7 mouse cellular contexts compared by ENCODE assay signal in the genomic region with DNA sequence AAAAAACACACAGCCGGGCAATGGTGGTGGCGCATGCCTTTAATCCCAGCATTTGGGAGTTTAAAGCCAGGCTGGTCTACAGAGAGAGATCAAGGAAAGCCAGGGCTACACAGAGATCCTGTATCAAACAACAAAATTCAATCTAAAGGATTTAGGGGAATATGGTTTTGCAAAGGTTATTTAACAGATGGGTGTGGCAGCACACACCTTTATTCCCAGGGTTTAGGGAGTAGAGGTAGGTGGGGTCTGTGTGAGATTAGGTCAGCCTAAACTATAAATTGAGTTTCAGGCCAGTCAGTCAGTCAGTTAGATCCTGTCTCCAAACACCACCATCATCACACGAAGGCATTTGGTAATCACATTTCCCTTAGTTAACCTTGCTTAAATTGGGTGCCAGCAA. TPM values are rescaled to one million over a fixed set of nuclear protein-coding genes. Genes with fewer than 3 reads are reported as not detected.
DNase-seq lines count a peak whose midpoint lies in the region; ATAC-seq and TF ChIP-seq lines count a peak whose summit lies in the region.

A gene (plus strand): TSS at position 301 of the 400 bp plus-strand sequence.

- H3K4me2 ChIP-seq in CH12.LX (ENCODE audit: insufficient read depth, low read depth, poor library complexity, severe bottlenecking): peak within 1 kb of the TSS; percentile 87
- peak within 1 kb of the TSS; percentile 50 for H3K4me2 ChIP-seq in forebrain, embryonic 14.5 days (ENCODE audit: low read length)
- peak within 1 kb of the TSS; percentile 45 for H3K4me2 ChIP-seq in hindbrain, embryonic 12.5 days (replicated peaks)
- peak within 1 kb of the TSS; percentile 73 for H3K4me2 ChIP-seq in liver, embryonic 14.5 days (ENCODE audit: low read depth)

- dilution Hi-C loops in CH12.LX (cut with MboI; ENCODE audit: extremely low pct_ligation_motif_present, extremely low pct_unique_long_range_greater_than_20kb, low sequenced_read_pairs): no loop called here

- TF ChIP-seq EP300 in CH12.LX (IDR thresholded peaks at IDR 0.05; ENCODE audit: low read length): no peak
- no peak for TF ChIP-seq EP300 in liver, embryonic 14.5 days (IDR thresholded peaks at IDR 0.05; ENCODE audit: low read depth)

- WGBS in forebrain, embryonic 14.5 days: 94% methylated on average over 3 of the region's 3 CpGs
- 96% methylated on average over 3 of the region's 3 CpGs for WGBS in hindbrain, embryonic 12.5 days
- WGBS in liver, embryonic 14.5 days (ENCODE audit: insufficient replicate concordance): 86% methylated on average over 3 of the region's 3 CpGs

- no peak within 1 kb of the TSS for H3K27ac ChIP-seq in CH12.LX (ENCODE audit: insufficient read depth, low read depth)
- peak within 1 kb of the TSS; percentile 80 for H3K27ac ChIP-seq in forebrain, embryonic 14.5 days (ENCODE audit: low read depth, low read length)
- H3K27ac ChIP-seq in hindbrain, embryonic 12.5 days: peak within 1 kb of the TSS; percentile 81
- H3K27ac ChIP-seq in liver, embryonic 14.5 days: peak within 1 kb of the TSS; percentile 80

- H3K4me1 ChIP-seq in CH12.LX (ENCODE audit: control insufficient read depth in 1 of 2, insufficient read depth in 2 of 2): peaks cover 0 to 26% of the 10 kb centered on the region in 2 experiments; a peak in 2 of 4 replicates
- peaks cover 28% of the 10 kb centered on the region for H3K4me1 ChIP-seq in G1E (ENCODE audit: insufficient read depth, low read depth, low read length)
- peaks cover 13% of the 10 kb centered on the region for H3K4me1 ChIP-seq in forebrain, embryonic 14.5 days (ENCODE audit: control insufficient read depth, insufficient read depth, low read length)
- peaks cover 23% of the 10 kb centered on the region for H3K4me1 ChIP-seq in hindbrain, embryonic 12.5 days
- peaks cover 12 to 15% of the 10 kb centered on the region in 2 experiments; a peak in 3 of 4 replicates for H3K4me1 ChIP-seq in liver, embryonic 14.5 days (replicated peaks; ENCODE audit: control insufficient read depth in 2 of 2, insufficient read depth in 2 of 2, low read length in 1 of 2)

- TF ChIP-seq CTCF in CH12.LX (conservative IDR thresholded peaks at IDR 0.05 in 1 of 2, IDR thresholded peaks at IDR 0.05 in 1 of 2; ENCODE audit: low read depth in 2 of 2, low read length in 2 of 2) (no peak), G1E (IDR thresholded peaks at IDR 0.05; ENCODE audit: low read depth, low read length) (no peak)
- TF ChIP-seq CTCF in liver, embryonic 14.5 days (IDR thresholded peaks at IDR 0.05; ENCODE audit: low read depth): no peak

- DNase-seq in CH12.LX (ENCODE audit: extremely low read depth): no peak
- DNase-seq in G1E (ENCODE audit: low spot score): no peak
- no peak for DNase-seq in forebrain, embryonic 14.5 days (ENCODE audit: low spot score)
- DNase-seq in liver, embryonic 14.5 days (ENCODE audit: low read depth in 3 of 3, low spot score in 3 of 3): no peak
- no peak for DNase-seq in T-cell, adult 2 months (ENCODE audit: low spot score)
- no peak for DNase-seq in ovary, postnatal 36 days (ENCODE audit: low spot score)

- in situ Hi-C loops in CH12.LX (cut with MboI; ENCODE audit: low pct_ligation_motif_present, low pct_unique_long_range_greater_than_20kb, low sequenced_read_pairs): no loop called here

- H3K36me3 ChIP-seq in CH12.LX (replicated peaks in 1 of 2; ENCODE audit: control insufficient read depth in 1 of 2, insufficient read depth in 1 of 2, low read length in 1 of 2) (peaks cover 16 to 19% of the 10 kb centered on the region in 2 experiments), G1E (replicated peaks) (peaks cover 43% of the 10 kb centered on the region)
- peaks cover 18% of the 10 kb centered on the region for H3K36me3 ChIP-seq in forebrain, embryonic 14.5 days (ENCODE audit: control insufficient read depth, insufficient read depth, low read length)
- peaks cover 17% of the 10 kb centered on the region for H3K36me3 ChIP-seq in hindbrain, embryonic 12.5 days
- peaks cover 19% of the 10 kb centered on the region for H3K36me3 ChIP-seq in liver, embryonic 14.5 days (replicated peaks; ENCODE audit: control insufficient read depth, insufficient read depth, low read depth)

- peak within 1 kb of the TSS; percentile 73 for H3K9ac ChIP-seq in CH12.LX (ENCODE audit: insufficient read depth, low read depth)
- peak within 1 kb of the TSS; percentile 58 for H3K9ac ChIP-seq in forebrain, embryonic 14.5 days (ENCODE audit: low read length)
- no peak within 1 kb of the TSS for H3K9ac ChIP-seq in hindbrain, embryonic 12.5 days
- peak within 1 kb of the TSS; percentile 65 for H3K9ac ChIP-seq in liver, embryonic 14.5 days (replicated peaks)

- TF ChIP-seq POLR2A in CH12.LX (IDR thresholded peaks at IDR 0.05; ENCODE audit: low read depth, low read length): no peak

- peaks cover 25% of the 10 kb centered on the region for H3K79me2 ChIP-seq in CH12.LX (replicated peaks; ENCODE audit: control insufficient read depth, extremely low read depth, insufficient read depth, poor library complexity, severe bottlenecking)

- H3K4me3 ChIP-seq in CH12.LX (replicated peaks in 1 of 3; ENCODE audit: low read depth in 2 of 3, low read length in 2 of 3, poor library complexity in 1 of 3) (peak within 1 kb of the TSS; percentile 61 to 81 (median 81)), G1E (ENCODE audit: low read depth, low read length) (peak within 1 kb of the TSS; percentile 80)
- peak within 1 kb of the TSS; percentile 39 for H3K4me3 ChIP-seq in forebrain, embryonic 14.5 days (ENCODE audit: low read depth, low read length)
- peak within 1 kb of the TSS; percentile 80 for H3K4me3 ChIP-seq in hindbrain, embryonic 12.5 days
- peak within 1 kb of the TSS; percentile 83 to 92 for H3K4me3 ChIP-seq in liver, embryonic 14.5 days (ENCODE audit: insufficient read depth in 1 of 2, low read depth in 2 of 2, low read length in 2 of 2)

- ATAC-seq in G1E (ENCODE audit: extremely low read depth, insufficient number of reproducible peaks, low FRiP score, poor library complexity, severe bottlenecking): no peak
- ATAC-seq in forebrain, embryonic 14.5 days: no peak
- ATAC-seq in hindbrain, embryonic 12.5 days (ENCODE audit: low FRiP score): no peak
- ATAC-seq in liver, embryonic 14.5 days (ENCODE audit: insufficient read depth): no peak

- H3K27me3 ChIP-seq in CH12.LX (replicated peaks): no peaks in the 10 kb centered on the region
- H3K27me3 ChIP-seq in G1E (ENCODE audit: insufficient read depth, low read length): no peaks in the 10 kb centered on the region
- no peaks in the 10 kb centered on the region for H3K27me3 ChIP-seq in forebrain, embryonic 14.5 days (replicated peaks; ENCODE audit: control insufficient read depth, insufficient read depth, low read length)
- no peaks in the 10 kb centered on the region for H3K27me3 ChIP-seq in hindbrain, embryonic 12.5 days
- no peaks in the 10 kb centered on the region for H3K27me3 ChIP-seq in liver, embryonic 14.5 days (ENCODE audit: control insufficient read depth, insufficient read depth, low read length)

- no peaks in the 10 kb centered on the region for H3K9me3 ChIP-seq in CH12.LX (replicated peaks; ENCODE audit: low read length)
- no peaks in the 10 kb centered on the region for H3K9me3 ChIP-seq in G1E (replicated peaks)
- H3K9me3 ChIP-seq in forebrain, embryonic 14.5 days (replicated peaks; ENCODE audit: control insufficient read depth, low read length): no peaks in the 10 kb centered on the region
- H3K9me3 ChIP-seq in hindbrain, embryonic 12.5 days (replicated peaks): no peaks in the 10 kb centered on the region
- H3K9me3 ChIP-seq in liver, embryonic 14.5 days (ENCODE audit: control insufficient read depth, low read length): no peaks in the 10 kb centered on the region

- no peak for TF ChIP-seq RAD21 in CH12.LX (IDR thresholded peaks at IDR 0.05; ENCODE audit: low read depth, low read length)

TF ChIP-seq in CH12.LX, 34 proteins besides CTCF, POLR2A, EP300 and RAD21:
- TF ChIP-seq CHD1 (IDR thresholded peaks at IDR 0.05; ENCODE audit: low read depth, low read length): no peak
- TF ChIP-seq UBTF (IDR thresholded peaks at IDR 0.05; ENCODE audit: low read depth, low read length): no peak
- TF ChIP-seq USF1 (IDR thresholded peaks at IDR 0.05; ENCODE audit: low read depth, low read length): no peak
- TF ChIP-seq ZMIZ1 (IDR thresholded peaks at IDR 0.05; ENCODE audit: low read depth, low read length): no peak
- TF ChIP-seq CHD2 (IDR thresholded peaks at IDR 0.05; ENCODE audit: low read length): no peak
- no peak for TF ChIP-seq ELF1 (IDR thresholded peaks at IDR 0.05; ENCODE audit: low read depth, low read length)
- no peak for TF ChIP-seq RCOR1 (conservative IDR thresholded peaks at IDR 0.05; ENCODE audit: low read depth, low read length)
- TF ChIP-seq E2F4 (IDR thresholded peaks at IDR 0.05; ENCODE audit: insufficient replicate concordance, low read depth, low read length): no peak
- TF ChIP-seq NELFE (IDR thresholded peaks at IDR 0.05; ENCODE audit: low read depth, low read length): no peak
- TF ChIP-seq KAT2A (IDR thresholded peaks at IDR 0.05; ENCODE audit: insufficient replicate concordance, low read length): no peak
- no peak for TF ChIP-seq JUN (IDR thresholded peaks at IDR 0.05; ENCODE audit: insufficient read depth, low read depth, low read length)
- TF ChIP-seq MXI1 (IDR thresholded peaks at IDR 0.05; ENCODE audit: low read depth, low read length): no peak
- no peak for TF ChIP-seq PAX5 (IDR thresholded peaks at IDR 0.05; ENCODE audit: low read length)
- TF ChIP-seq MAZ (IDR thresholded peaks at IDR 0.05; ENCODE audit: low read depth, low read length): no peak
- TF ChIP-seq GABPA (IDR thresholded peaks at IDR 0.05; ENCODE audit: insufficient replicate concordance, low read depth, low read length): no peak
- TF ChIP-seq POLR2AphosphoS2 (IDR thresholded peaks at IDR 0.05; ENCODE audit: low read depth, low read length): no peak
- no peak for TF ChIP-seq SMC3 (IDR thresholded peaks at IDR 0.05; ENCODE audit: low read depth, low read length)

RNA-seq across cellular contexts. Expression of the gene that starts here (rescaled TPM):
- total RNA-seq in CH12.LX (2012; rRNA removed): 56.8 and 73.7 TPM in 2 replicates
- total RNA-seq in CH12.LX (2014; rRNA removed): 85.5 and 88.0 TPM in 2 replicates
- polyA plus RNA-seq in CH12.LX (2012; ENCODE audit: insufficient read length, low read depth): 275 and 302 TPM in 2 replicates
- 190 and 193 TPM in 2 replicates for total RNA-seq in G1E (2014; fragmentation: Nextera tagmentation)
- total RNA-seq in G1E (2017): 118 and 142 TPM in 2 replicates
- 387 and 490 TPM in 2 replicates for polyA plus RNA-seq in G1E (2012)
- 133 and 140 TPM in 2 replicates for polyA plus RNA-seq in forebrain, embryonic 14.5 days (2014; fragmentation: Nextera tagmentation; extraction: Ambion mirVana)
- polyA plus RNA-seq in hindbrain, embryonic 12.5 days (2016; fragmentation: Nextera tagmentation; extraction: Ambion mirVana): 200 and 201 TPM in 2 replicates
- polyA plus RNA-seq in liver, embryonic 14.5 days (2012; rRNA removed): 98.8 and 110 TPM in 2 replicates
- polyA plus RNA-seq in liver, embryonic 14.5 days (2014; fragmentation: Nextera tagmentation; extraction: Ambion mirVana): 47.1 and 51.7 TPM in 2 replicates
